ENCODE assay signal across 16 mouse cellular contexts in the genomic region with DNA sequence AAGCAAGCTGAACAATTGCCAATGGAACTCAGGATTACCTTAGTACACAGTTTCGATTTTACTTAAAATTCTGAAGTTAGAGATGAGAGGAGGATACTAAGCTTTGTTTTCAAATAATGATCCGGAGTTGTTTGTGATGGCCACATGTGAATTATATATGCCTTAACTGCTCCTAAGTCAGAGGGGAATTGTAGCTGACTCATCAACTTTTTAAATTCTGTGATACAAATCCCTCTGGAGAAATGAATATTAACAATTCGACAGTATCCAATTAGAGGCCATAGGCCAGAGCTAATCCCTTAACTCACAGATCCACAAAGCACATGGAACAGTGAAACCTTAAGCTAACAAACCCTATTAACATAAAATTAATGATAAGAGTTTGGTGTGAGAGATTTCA.
"Had no signal": no experiment of that assay in that cellular context is flagged by ENCODE, and none has a peak within 500 bp of the region (broad histone marks: within the 10 kb centered on the region; RNA-seq: fewer than 3 reads in every experiment).

No protein-coding gene starts in this region.

- H3K9ac ChIP-seq: neural tube, embryonic 13.5 days; neural tube, embryonic 15.5 days; stomach, embryonic 15.5 days had no signal

- H3K4me1 ChIP-seq: neural tube, embryonic 13.5 days; neural tube, embryonic 15.5 days; stomach, embryonic 15.5 days had no signal

- H3K4me2 ChIP-seq: neural tube, embryonic 13.5 days; neural tube, embryonic 15.5 days; stomach, embryonic 15.5 days had no signal

- H3K27me3 ChIP-seq: neural tube, embryonic 13.5 days; neural tube, embryonic 15.5 days; stomach, embryonic 15.5 days had no signal

- H3K4me3 ChIP-seq: neural tube, embryonic 13.5 days; neural tube, embryonic 15.5 days; stomach, embryonic 15.5 days had no signal

- H3K27ac ChIP-seq: neural tube, embryonic 13.5 days; neural tube, embryonic 15.5 days; stomach, embryonic 15.5 days; stomach, postnatal 0 days had no signal

- DNase-seq: retina, postnatal 1 day; right cerebral cortex, adult 18-20 months; right cerebral cortex, postnatal 14 days; right cerebral cortex, postnatal 25 days; right cerebral cortex, postnatal 4 days; spleen, adult 18-20 months; thymus, adult 18-20 months; thymus, adult 2 months; thymus, postnatal 14 days; thymus, postnatal 25 days; thymus, postnatal 36 days; thymus, postnatal 4 days had no signal

- H3K9me3 ChIP-seq: neural tube, embryonic 13.5 days; neural tube, embryonic 15.5 days; stomach, embryonic 15.5 days had no signal

- H3K36me3 ChIP-seq: neural tube, embryonic 13.5 days; neural tube, embryonic 15.5 days; stomach, embryonic 15.5 days had no signal
